Mouse (Mus musculus): ENCODE results near the gene Stk19.
A peak's percentile ranks its signal among the peaks of the same experiment; 100 is the strongest.

The Stk19 gene

GRCm38 (mm10) chr17:34836856-34837221 lies at the start of gene Stk19, which contains the start of gene Dxo:
Gene Stk19, minus strand, starts transcription at chr17:34836945.
Gene Dxo, plus strand, starts transcription at chr17:34837019.
- peak; percentile 89 to 92 for DNase-seq

GRCm38 (mm10) chr17:34885615-34886014 lies 48.9 kb upstream of the Stk19 start:
- no peak for DNase-seq

- no peak for DNase-seq
Observed at GRCm38 (mm10) chr17:34884704-34885103, 48.0 kb upstream of the Stk19 start.

GRCm38 (mm10) chr17:34883332-34883731 lies 46.6 kb upstream of the Stk19 start:
- no peak for DNase-seq

DNA sequence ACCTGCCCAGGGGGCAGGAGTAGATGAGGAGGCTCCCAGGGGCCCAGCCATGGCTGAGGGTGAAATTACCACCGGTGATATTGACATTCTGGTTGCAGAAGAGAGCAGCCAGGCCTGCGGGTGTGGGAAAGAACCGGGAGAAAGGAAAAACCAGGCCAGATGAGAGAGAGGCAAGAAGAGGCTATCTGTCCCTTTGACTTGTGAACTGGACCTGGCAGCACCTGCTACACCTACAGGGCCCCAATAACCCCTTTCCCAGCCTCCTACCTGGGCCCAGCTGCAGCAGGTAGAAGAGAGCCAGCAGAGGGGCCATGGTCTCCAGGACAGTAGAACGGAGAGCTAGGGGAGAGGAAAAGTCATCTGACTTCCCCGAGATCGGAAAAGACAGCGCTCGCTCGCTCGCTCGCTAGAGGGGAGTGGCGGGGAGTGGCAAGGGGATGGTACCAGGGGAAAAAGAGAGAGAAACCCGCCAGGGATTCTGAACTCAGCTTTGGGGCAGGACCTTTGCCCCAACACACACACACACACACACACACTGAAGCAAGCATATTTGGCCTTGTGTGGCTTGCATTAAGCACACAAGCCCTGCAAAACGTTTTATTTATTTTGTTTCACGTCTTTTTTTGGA lies 45.1 kb upstream of the Stk19 start, which contains the start of gene Gm20547:
Gene Gm20547 (minus strand): TSS at position 360 of the 628 bp plus-strand sequence.
- DNase-seq, result no peak

DNA sequence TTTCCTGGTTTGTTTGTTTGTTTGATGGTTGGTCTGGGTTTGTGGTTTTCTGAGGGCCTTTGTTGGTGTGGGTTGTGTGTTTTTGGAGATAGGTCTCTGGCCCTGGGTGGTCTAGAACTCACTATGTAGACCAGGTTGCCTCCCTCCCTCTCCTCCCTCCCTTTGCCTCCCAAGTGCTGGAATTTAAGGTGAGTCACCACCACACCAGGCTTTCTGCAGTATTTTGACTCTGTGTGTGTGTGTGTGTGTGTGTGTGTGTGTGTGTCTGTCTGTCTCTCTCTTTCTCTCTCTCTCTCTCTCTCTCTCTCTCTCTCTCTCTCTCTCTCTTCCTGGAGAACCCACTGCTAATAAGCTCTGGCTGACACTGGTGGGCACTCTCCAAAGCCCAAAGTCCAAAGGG lies 44.4 kb upstream of the Stk19 start:
- no peak for DNase-seq

DNA sequence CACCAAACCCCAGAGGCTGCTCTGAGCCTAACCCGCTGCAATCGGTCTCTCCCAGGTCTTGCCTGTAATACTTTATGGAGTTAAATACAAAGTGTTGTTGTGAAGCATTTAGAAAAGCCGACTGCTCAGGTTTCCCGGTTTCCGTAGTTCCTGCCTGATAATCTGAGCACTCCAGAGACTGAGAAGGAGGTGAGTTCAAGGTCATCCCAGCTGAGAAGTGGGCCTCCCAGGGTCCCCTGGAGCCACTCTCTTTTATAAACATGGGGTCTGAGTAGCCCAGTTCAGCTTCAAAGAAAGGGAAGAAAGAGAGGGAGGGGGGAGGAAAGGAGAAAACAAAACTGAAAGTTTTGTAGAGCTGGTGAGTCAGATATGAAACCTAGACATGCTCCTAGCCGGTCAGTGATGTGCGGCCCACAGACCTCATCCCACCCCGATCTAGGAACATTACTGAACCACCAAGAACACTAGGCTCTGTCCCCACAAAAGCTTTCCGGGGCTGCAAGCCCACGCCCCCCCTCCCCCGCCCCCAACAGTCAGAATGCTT lies 42.7 kb upstream of the Stk19 start, which contains the start of gene Zbtb12:
Gene Zbtb12 (plus strand): TSS at position 148 of the 544 bp plus-strand sequence.
- no peak for DNase-seq

GRCm38 (mm10) chr17:34874321-34874720 lies 37.6 kb upstream of the Stk19 start:
- no peak for DNase-seq

DNA sequence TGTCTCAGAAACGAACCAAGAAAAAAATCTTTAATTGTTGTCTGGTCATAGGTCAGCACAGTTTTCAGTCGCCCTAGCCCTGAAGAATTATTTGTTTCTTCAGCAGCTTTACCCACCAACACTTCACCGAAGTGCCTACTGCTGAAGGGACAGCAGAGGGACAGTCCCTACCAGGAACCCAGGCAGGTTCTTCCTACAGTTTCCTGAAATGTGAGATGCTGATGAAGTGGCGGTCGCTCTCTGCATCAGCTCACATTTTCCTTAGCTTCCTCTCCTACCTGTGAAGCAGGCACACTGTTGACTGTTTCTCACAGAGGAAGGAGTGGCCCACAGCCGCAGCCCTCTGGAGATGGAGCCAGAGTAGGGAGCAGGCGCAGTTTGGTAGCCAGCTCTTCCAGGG lies 29.2 kb upstream of the Stk19 start:
- DNase-seq, result no peak

- DNase-seq, result no peak
Observed at GRCm38 (mm10) chr17:34862416-34863081, 25.8 kb upstream of the Stk19 start, which contains the start of gene Cfb. Gene Cfb, minus strand, starts transcription at chr17:34862518.

DNA sequence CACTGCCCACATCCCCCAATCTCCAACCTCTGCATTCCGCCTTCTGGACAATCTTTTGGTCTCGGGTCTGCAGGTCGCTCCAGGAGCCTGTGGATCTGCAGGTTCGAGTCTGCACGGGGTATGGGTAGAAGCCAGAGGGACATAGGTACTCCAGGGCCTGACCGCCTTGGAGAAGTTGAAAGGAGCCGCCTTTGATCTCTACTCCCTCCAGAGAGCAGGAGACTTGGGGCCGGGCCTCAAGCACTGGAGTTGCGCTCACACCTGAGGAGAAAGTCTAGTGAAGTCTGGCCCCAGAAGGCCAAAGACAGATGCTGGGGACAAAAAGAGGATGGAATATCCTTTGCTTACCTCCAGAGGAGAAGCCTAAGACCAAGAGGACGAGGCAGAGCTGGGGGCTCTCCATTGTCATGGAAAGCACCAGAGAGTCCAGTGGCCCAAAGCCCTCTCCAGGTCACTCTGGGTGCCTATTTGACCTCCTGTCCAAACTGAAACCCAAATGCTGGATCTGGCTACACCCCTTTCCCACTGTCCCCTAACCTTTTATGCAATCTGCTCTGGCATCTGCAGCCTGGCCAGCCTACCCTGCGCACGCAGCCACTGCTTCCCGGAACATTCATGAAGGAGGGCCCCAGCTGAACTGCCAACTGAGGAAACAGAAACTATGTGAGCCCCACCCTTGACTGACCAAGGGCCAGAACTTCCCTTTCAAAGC lies 25.1 kb upstream of the Stk19 start:
- no peak for DNase-seq

DNA sequence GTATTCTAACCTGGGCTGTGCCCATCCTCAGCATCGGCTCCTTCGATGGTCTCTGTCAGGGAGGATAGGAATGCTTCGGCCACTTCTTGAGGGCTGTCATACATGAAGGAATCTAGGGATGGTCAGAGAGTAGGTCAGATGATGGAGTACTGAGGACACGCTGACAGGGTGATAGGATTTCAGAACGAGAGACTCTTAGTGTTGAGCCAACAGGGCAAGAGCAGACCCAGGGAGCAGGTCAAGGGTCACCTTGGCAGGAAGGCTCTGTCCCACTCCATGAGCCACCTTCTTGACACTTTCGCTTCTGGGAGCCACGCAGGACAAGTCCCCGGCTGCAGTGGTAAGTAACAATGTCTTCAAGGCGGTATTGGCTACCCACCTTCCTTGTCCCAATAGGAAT lies 23.8 kb upstream of the Stk19 start:
- no peak for DNase-seq

GRCm38 (mm10) chr17:34858670-34859069 lies 21.9 kb upstream of the Stk19 start:
- peak in 1 of 2 experiments; percentile 1 for DNase-seq

GRCm38 (mm10) chr17:34855825-34856224 lies 19.1 kb upstream of the Stk19 start:
- DNase-seq, result no peak

DNA sequence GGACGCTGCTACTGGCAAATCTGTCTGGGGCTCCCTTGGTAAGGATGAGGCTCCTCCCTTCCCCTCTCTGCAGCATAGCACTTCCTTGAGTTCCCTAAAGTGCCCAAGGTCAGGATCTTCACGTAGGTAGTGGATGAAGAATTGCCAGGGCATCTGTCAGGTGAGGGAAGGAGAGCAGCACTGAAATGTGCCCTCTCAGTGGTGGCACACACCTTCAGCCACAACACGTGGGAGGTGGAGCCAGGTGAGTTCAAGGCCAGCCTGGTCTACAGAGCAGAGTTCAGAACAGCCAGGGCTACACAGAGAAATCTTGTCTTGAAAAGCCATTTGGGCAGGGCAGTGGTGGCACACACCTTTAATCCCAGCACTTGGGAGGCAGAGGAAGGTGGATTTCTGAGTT lies 18.0 kb upstream of the Stk19 start:
- no peak for DNase-seq

DNA sequence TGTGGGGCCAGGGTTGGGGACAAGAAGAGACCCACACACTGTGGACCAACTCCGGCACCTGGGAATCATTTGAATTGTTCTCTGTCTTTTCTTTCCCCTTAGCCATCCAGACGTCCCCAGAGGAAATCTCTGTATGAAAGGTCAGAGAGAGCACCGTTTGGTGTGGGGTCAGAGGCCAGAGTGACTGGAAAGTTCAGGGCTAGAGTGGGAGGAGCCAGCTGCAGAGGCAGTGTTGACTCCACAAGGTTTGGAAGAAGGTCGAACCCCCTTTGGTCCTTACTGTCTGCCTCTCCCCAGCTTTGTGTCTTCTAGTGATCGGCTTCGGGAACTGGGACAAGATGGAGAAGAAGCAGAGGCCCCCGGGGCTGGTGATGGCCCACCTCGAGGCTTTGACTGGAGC lies 16.8 kb upstream of the Stk19 start:
- DNase-seq, result no peak

- DNase-seq, result no peak
Observed at GRCm38 (mm10) chr17:34850517-34851125, 13.9 kb upstream of the Stk19 start.

DNA sequence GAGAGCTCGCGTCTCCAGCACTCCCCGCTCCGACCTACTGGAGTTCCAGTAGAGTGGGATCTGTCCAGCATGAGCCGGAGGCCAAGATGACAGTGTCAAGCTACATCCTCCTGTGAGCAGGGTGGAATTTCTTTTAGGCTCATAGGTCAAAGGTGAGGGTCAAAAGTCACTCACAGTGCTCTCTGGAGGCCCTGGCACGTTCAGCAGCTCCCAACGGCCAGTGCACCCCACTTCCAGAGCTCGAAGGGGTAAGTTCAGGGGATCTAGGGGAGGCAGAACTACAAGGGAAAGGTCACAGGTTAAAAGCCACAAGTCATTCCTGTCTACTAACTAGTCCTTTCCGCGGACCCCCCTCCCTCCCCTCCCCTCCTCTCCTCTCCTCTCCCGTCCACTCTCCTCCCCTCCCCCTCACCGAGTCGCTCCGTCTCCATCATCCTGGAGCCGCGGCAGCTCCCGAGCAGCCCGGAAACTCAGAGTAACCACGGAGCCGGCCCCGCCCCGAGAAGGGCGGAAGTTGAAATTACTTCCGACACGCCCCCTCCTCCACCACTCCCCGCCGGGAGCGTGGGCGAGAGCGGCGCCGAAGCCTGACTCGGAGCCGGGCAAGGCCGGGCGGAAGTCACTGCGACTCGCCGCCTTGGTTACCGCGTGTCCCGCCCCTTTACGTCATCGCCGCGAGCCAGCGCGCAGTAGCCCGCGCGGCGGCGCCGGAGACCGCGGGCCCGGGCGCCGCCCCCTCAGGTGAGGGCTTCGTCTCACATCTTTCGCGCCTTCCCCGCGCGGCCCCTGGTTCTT lies 13.2 kb upstream of the Stk19 start, which contains the start of the genes Skiv2l and Nelfe:
Gene Skiv2l (minus strand): TSS at position 489 of the 795 bp plus-strand sequence.
Gene Nelfe (plus strand): TSS at position 670 of the 795 bp plus-strand sequence.
- peak; percentile 97 for DNase-seq

GRCm38 (mm10) chr17:34847615-34848014 lies 10.9 kb upstream of the Stk19 start:
- DNase-seq, result no peak

- DNase-seq, result no peak
Observed at GRCm38 (mm10) chr17:34847192-34847591, 10.4 kb upstream of the Stk19 start.

DNA sequence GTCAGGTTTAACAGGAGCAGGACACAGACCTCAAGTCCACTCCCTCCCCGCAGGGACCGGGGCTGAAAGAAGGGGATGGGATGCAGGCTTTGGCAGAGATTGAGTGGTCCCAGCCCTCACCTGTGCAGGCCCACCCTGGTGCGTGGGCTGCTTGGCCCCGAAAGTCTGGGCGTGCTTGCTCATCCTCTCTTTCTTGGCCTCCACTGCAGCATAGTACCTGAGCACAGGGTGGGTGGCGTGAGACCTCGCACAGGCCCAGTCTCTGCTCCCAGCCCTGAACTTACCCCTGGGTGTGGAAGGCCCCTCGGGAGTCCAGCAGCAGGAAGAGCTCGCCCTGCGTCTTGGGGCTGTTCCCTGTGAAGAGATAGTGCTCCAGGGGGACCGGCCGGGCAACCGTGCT lies 8.1 kb upstream of the Stk19 start:
- no peak for DNase-seq

- no peak for DNase-seq
Observed at GRCm38 (mm10) chr17:34840736-34841307, 4.1 kb upstream of the Stk19 start.

All from thymus, adult 18-20 months (tissue).